In the genomic region with DNA sequence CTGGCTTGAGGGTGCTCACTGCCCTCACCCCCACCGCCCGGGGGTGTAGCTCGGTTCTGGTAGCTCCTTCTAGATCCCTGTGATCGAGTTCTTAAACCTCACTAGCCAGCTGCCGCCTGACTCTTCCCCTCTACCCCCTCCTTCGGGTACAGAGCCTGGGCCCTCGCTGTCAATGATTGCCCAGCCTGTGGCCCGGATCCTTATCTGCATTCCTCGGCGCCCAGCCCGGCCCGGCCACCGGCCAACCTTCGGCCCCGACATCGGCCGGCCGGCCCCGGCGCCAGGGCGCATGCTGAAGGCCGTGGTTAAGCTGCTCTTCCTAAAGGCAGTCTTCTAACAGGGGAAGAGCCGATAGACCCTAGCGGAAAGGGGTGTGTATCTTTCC, we compare ENCODE assay signal across 9 mouse cellular contexts. TPM values are rescaled to one million over a fixed set of nuclear protein-coding genes. Genes with fewer than 3 reads are reported as not detected.
DNase-seq lines count a peak whose midpoint lies in the region; ATAC-seq lines count a peak whose summit lies in the region.
"Had no signal": no experiment of that assay in that cellular context is flagged by ENCODE, and none has a peak within 500 bp of the region (broad histone marks: within the 10 kb centered on the region; RNA-seq: fewer than 3 reads in every experiment).

No protein-coding gene starts in this region.

- no peak overlapping the region for H3K27ac ChIP-seq in heart, embryonic 12.5 days (ENCODE audit: poor library complexity, severe bottlenecking)
- 0 out of 2 replicates have a peak overlapping the region, but pooled peaks have one; percentile 24 for H3K27ac ChIP-seq in kidney, embryonic 16.5 days (ENCODE audit: low read length)
- no peak overlapping the region for H3K27ac ChIP-seq in forebrain, embryonic 12.5 days

- 2% methylated on average over 24 of the region's 24 CpGs for WGBS in heart, embryonic 12.5 days
- 1% methylated on average over 24 of the region's 24 CpGs for WGBS in kidney, embryonic 16.5 days
- 4% methylated on average over 24 of the region's 24 CpGs for WGBS in forebrain, embryonic 12.5 days

- no peaks in the 10 kb centered on the region for H3K9me3 ChIP-seq in heart, embryonic 12.5 days (replicated peaks)
- no peaks in the 10 kb centered on the region for H3K9me3 ChIP-seq in kidney, embryonic 16.5 days (ENCODE audit: low read length)
- H3K9me3 ChIP-seq in forebrain, embryonic 12.5 days, result no peaks in the 10 kb centered on the region

- H3K9ac ChIP-seq in heart, embryonic 12.5 days, result no peak overlapping the region
- H3K9ac ChIP-seq in kidney, embryonic 16.5 days (replicated peaks; ENCODE audit: low read length), result no peak overlapping the region
- H3K9ac ChIP-seq in forebrain, embryonic 12.5 days, result no peak overlapping the region

- peak overlapping the region; percentile 44 for H3K4me3 ChIP-seq in heart, embryonic 12.5 days
- peak overlapping the region; percentile 47 for H3K4me3 ChIP-seq in kidney, embryonic 16.5 days (ENCODE audit: low read length)
- no peak overlapping the region for H3K4me3 ChIP-seq in forebrain, embryonic 12.5 days (replicated peaks)

- no peak for ATAC-seq in heart, embryonic 12.5 days (ENCODE audit: insufficient number of reproducible peaks, low FRiP score)
- ATAC-seq in kidney, embryonic 16.5 days (ENCODE audit: low FRiP score, low TSS enrichment), result peak; percentile 85
- no peak for ATAC-seq in forebrain, embryonic 12.5 days (ENCODE audit: low FRiP score)
- ATAC-seq in frontal cortex, adult (ENCODE audit: low TSS enrichment), result no peak

- peak; percentile 24 for DNase-seq in gastrocnemius, adult 18-20 months (ENCODE audit: low spot score)
- no peak for DNase-seq in gastrocnemius, postnatal 25 days
- DNase-seq in lung, postnatal 36 days, result peak; percentile 57
- no peak for DNase-seq in MN1 (ENCODE audit: low spot score)

- H3K36me3 ChIP-seq in heart, embryonic 12.5 days, result no peaks in the 10 kb centered on the region
- H3K36me3 ChIP-seq in kidney, embryonic 16.5 days (ENCODE audit: insufficient read depth, low read length), result no peaks in the 10 kb centered on the region
- no peaks in the 10 kb centered on the region for H3K36me3 ChIP-seq in forebrain, embryonic 12.5 days (replicated peaks)

- H3K4me1 ChIP-seq in heart, embryonic 12.5 days (replicated peaks), result peaks cover 39% of the 10 kb centered on the region
- peaks cover 38% of the 10 kb centered on the region for H3K4me1 ChIP-seq in kidney, embryonic 16.5 days (ENCODE audit: insufficient read depth, low read length)
- H3K4me1 ChIP-seq in forebrain, embryonic 12.5 days, result peaks cover 32% of the 10 kb centered on the region

- peaks cover 99% of the 10 kb centered on the region for H3K27me3 ChIP-seq in heart, embryonic 12.5 days (replicated peaks)
- H3K27me3 ChIP-seq in kidney, embryonic 16.5 days (ENCODE audit: insufficient read depth, low read length), result peaks cover 86% of the 10 kb centered on the region
- H3K27me3 ChIP-seq in forebrain, embryonic 12.5 days, result peaks cover 99% of the 10 kb centered on the region

- H3K4me2 ChIP-seq in heart, embryonic 12.5 days, result peak overlapping the region; percentile 72
- peak overlapping the region; percentile 69 for H3K4me2 ChIP-seq in kidney, embryonic 16.5 days (replicated peaks; ENCODE audit: low read depth, low read length)
- H3K4me2 ChIP-seq in forebrain, embryonic 12.5 days, result no peak overlapping the region

RNA-seq across cellular contexts. Expression of a gene that starts 1.8 kb away (rescaled TPM):
- total RNA-seq in gastrocnemius, adult 18-20 months (2021), result under 1 TPM; 0.16 to 0.26 TPM
- under 1 TPM in 1 of 2 experiments, not detected in 1; 0.15 TPM for total RNA-seq in gastrocnemius, postnatal 25 days (2021)
- polyA plus RNA-seq in heart, embryonic 12.5 days (2016; fragmentation: Nextera tagmentation; extraction: Ambion mirVana), result 0.06 and 0.14 TPM in 2 replicates
- 2.4 and 3.4 TPM in 2 replicates for polyA plus RNA-seq in kidney, embryonic 16.5 days (2015; fragmentation: Nextera tagmentation; extraction: Ambion mirVana)
- 0.19 TPM in 1 of 2 replicates, not detected in the other for polyA plus RNA-seq in forebrain, embryonic 12.5 days (2016; fragmentation: Nextera tagmentation; extraction: Ambion mirVana)
- polyA plus RNA-seq: embryonic facial prominence, embryonic 11.5 days had no signal

RNA-seq across cellular contexts. Expression of a gene that starts 14.3 kb away (rescaled TPM):
- not detected for total RNA-seq in gastrocnemius, adult 18-20 months (2021)
- not detected for total RNA-seq in gastrocnemius, postnatal 25 days (2021)
- not detected in 2 replicates for polyA plus RNA-seq in heart, embryonic 12.5 days (2016; fragmentation: Nextera tagmentation; extraction: Ambion mirVana)
- 0.09 TPM in 1 of 2 replicates, not detected in the other for polyA plus RNA-seq in kidney, embryonic 16.5 days (2015; fragmentation: Nextera tagmentation; extraction: Ambion mirVana)
- polyA plus RNA-seq in forebrain, embryonic 12.5 days (2016; fragmentation: Nextera tagmentation; extraction: Ambion mirVana), result 0.24 and 0.55 TPM in 2 replicates
- polyA plus RNA-seq: embryonic facial prominence, embryonic 11.5 days had no signal

RNA-seq across cellular contexts. Expression of a gene that starts 56.7 kb away (rescaled TPM):
- not detected for total RNA-seq in gastrocnemius, adult 18-20 months (2021)
- not detected for total RNA-seq in gastrocnemius, postnatal 25 days (2021)
- not detected in 2 replicates for polyA plus RNA-seq in heart, embryonic 12.5 days (2016; fragmentation: Nextera tagmentation; extraction: Ambion mirVana)
- polyA plus RNA-seq in kidney, embryonic 16.5 days (2015; fragmentation: Nextera tagmentation; extraction: Ambion mirVana), result not detected in 2 replicates
- not detected in 2 replicates for polyA plus RNA-seq in forebrain, embryonic 12.5 days (2016; fragmentation: Nextera tagmentation; extraction: Ambion mirVana)

Comparison
In these comparisons a context has a peak if more than half of its experiments do, and no peak if none do; other contexts are left out.
1. DNase-seq: peak in gastrocnemius, adult 18-20 months (single experiment) and lung, postnatal 36 days (single experiment); none in gastrocnemius, postnatal 25 days (single experiment) and MN1 (single experiment).